Mouse (Mus musculus) urinary bladder, adult 18-20 months (tissue): ENCODE measurements around the gene Asic3.
"Not testable (repeated sequence)": the region's sequence is repeated elsewhere in the genome, so short reads cannot be mapped to it uniquely, and the experiment has no call there.

ENCODE experiments used
- DNase-seq, 2 experiments: peaks; one replicate each; pipeline ENCODE4 v3.0.0; 2022; ENCODE audit warnings: low spot score in 2 of 2, mixed read lengths in 2 of 2

Gene Asic3

GRCm38 (mm10) chr5:24388246-24388915, 24.8 kb upstream of the Asic3 start:
- DNase-seq = no peak

- DNase-seq = no peak
Observed at GRCm38 (mm10) chr5:24389011-24389657, 24.1 kb upstream of the Asic3 start.

GRCm38 (mm10) chr5:24389658-24390020, 23.6 kb upstream of the Asic3 start:
- no peak for DNase-seq

- peak in 1 of 2 experiments; percentile 19 for DNase-seq
Observed at GRCm38 (mm10) chr5:24391864-24392263, 21.3 kb upstream of the Asic3 start, which contains the start of gene Atg9b. Gene Atg9b (minus strand): TSS chr5:24392143.

- peak; percentile 34 to 67 for DNase-seq
Observed at GRCm38 (mm10) chr5:24392724-24393123, 20.5 kb upstream of the Asic3 start.

- DNase-seq = peak; percentile 48 to 76
Observed at GRCm38 (mm10) chr5:24393392-24393997, 19.7 kb upstream of the Asic3 start, which contains the start of gene Abcb8. Gene Abcb8 (plus strand): TSS chr5:24393663.

GRCm38 (mm10) chr5:24394165-24394894, 18.9 kb upstream of the Asic3 start:
- DNase-seq = peak; percentile 89 to 95

GRCm38 (mm10) chr5:24396254-24396653, 16.9 kb upstream of the Asic3 start:
- not testable (repeated sequence) for DNase-seq

- no peak for DNase-seq
Observed at GRCm38 (mm10) chr5:24399686-24400085, 13.5 kb upstream of the Asic3 start.

- DNase-seq = no peak
Observed at GRCm38 (mm10) chr5:24400362-24400761, 12.8 kb upstream of the Asic3 start.

- no peak for DNase-seq
Observed at GRCm38 (mm10) chr5:24400911-24401605, 12.1 kb upstream of the Asic3 start.

- DNase-seq = no peak
Observed at GRCm38 (mm10) chr5:24401969-24402368, 11.2 kb upstream of the Asic3 start.

- DNase-seq = no peak
Observed at GRCm38 (mm10) chr5:24404594-24405360, 8.4 kb upstream of the Asic3 start.

- no peak for DNase-seq
Observed at GRCm38 (mm10) chr5:24405389-24405876, 7.8 kb upstream of the Asic3 start.

- DNase-seq = no peak
Observed at GRCm38 (mm10) chr5:24408651-24409050, 4.5 kb upstream of the Asic3 start.

- no peak for DNase-seq
Observed at GRCm38 (mm10) chr5:24409466-24409865, 3.7 kb upstream of the Asic3 start.

GRCm38 (mm10) chr5:24412063-24412462, 1.1 kb upstream of the Asic3 start:
- DNase-seq = no peak

GRCm38 (mm10) chr5:24413938-24414337, 746 bp downstream of the Asic3 start:
- no peak for DNase-seq

- DNase-seq = no peak
Observed at GRCm38 (mm10) chr5:24416222-24416736, 3.1 kb downstream of the Asic3 start.

GRCm38 (mm10) chr5:24417587-24417986, 4.4 kb downstream of the Asic3 start:
- DNase-seq = no peak
